Mouse (Mus musculus): ENCODE data around the gene Ltc4s.

Gene Ltc4s

DNA sequence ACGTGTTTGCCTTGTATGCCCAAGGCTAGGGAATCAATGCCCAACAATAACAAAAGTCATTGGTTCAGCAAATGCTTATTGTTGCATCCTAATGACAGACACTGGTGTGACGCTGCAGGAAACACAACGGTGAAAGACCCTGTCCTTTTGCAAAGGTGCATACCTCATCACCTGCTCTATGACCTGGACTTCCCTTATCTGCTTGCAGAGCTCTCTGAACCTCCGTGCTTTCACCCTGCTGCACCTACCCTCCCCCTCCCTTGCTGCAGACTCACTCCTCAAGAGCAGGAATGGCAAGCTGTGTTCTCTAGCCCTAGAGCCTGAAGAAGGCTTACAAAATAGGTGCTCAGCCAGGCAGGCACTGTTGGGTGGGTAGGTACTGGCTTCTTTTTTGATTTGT is 43.6 kb downstream of the Ltc4s start:
- no peak for DNase-seq

DNA sequence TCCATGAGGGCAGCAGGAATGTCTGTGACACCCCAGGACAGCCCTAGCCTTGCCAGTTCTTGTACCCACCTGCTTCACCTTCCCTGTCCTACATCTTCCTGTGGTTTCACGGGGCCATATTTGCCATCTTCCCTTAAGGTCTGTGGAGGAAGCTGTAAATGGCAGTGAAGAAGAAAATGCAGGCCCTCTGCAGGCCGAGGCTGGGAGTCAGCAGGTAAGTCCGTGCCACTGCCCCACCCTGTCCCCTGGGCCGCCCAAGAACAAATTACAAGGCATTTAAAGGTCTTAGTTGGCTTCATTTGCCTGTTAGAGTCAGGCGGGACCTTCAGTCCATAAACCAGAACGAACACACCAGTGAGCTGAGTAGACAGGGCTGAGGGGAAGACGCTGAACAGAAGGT is 44.3 kb downstream of the Ltc4s start:
- no peak for DNase-seq

GRCm38 (mm10) chr11:50192278-50192677 is 46.1 kb downstream of the Ltc4s start:
- DNase-seq: no peak

- DNase-seq: no peak
Measured at GRCm38 (mm10) chr11:50190362-50190761, 48.1 kb downstream of the Ltc4s start.

DNA sequence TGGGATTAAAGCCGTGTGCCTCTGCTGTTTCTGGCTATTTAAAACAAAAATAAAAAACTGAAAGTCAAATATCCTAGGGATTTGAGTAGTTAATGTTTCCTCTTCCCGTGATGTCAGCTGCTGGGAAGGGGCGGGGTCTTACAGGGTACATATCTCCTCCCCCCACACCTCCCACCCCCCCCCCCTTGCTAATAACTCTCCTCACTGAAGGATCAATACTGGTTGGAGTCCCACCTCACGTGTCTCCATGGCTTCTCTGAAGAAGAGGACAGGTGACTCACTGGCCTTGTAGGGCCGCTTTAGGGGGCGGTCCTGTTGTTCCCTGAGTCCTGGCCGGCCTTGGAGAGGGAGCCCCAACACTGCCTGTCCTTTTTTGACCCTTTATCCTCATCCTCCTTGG is 49.7 kb downstream of the Ltc4s start:
- DNase-seq: no peak
